Mouse (Mus musculus): ENCODE measurements around the gene Panx1.

Gene Panx1

DNA sequence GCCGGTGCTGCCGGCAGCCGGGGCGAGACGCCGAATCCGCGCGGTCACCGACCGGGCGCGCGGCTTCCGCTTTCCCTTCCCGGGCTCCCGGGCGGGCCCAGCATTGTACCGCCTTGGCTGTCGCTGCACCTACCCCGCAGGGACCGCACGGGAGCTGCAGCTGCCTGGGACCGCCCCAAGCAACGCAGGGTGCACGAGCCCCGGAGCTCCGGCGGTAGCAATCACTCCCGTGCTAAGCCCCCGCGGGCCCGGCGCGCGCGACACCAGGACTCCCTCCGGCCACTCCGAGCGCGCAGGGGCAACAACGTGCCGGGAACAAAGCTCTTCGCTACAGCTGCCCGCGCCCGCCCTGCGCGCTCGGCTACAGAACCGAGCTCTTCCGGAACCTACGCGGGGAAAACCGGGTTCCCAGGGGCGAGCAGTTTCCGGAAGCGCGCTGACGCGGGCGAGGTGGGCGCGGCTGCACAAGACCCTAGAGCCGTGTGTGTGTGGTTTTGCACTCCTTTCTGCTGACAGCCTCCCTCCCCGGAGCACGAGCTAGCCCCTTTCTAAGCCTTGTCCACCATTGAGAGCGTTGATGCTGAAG, at the start of gene Panx1:
TSS of gene Panx1 (minus strand) at position 395 of the 586 bp plus-strand sequence.
- DNase-seq (ENCODE audit: low spot score in 2 of 2) = peak; percentile 65 to 76

DNA sequence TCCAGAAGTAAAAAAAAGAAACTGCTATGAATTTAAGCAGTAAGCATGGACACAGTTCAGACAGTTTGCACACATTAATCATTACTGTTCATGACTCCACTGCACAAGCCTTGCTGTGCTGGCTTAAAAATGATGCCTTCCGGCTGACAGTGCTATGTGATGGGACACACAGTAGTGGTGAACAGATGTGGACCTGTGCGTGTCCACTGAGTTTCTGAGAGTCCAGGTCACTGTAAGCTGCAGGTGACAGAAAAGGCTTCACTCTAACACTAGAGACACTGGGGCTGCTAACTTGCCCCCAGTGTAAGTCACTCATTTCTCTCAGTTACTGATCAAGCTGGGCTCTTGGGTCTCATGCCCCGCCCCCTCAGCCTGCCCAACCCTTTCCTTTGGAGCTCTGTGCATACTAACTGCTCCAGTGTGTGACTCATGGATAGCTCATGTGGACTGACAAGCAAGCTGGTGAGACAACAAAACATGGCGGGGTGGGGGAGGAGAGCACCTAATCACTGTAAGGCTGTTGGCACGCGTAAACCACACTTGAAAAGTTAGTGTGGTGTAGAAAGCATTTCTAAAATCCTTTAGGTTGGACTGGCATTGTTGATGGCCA, 23.5 kb upstream of the Panx1 start:
- DNase-seq (ENCODE audit: low spot score in 2 of 2) = no peak

DNA sequence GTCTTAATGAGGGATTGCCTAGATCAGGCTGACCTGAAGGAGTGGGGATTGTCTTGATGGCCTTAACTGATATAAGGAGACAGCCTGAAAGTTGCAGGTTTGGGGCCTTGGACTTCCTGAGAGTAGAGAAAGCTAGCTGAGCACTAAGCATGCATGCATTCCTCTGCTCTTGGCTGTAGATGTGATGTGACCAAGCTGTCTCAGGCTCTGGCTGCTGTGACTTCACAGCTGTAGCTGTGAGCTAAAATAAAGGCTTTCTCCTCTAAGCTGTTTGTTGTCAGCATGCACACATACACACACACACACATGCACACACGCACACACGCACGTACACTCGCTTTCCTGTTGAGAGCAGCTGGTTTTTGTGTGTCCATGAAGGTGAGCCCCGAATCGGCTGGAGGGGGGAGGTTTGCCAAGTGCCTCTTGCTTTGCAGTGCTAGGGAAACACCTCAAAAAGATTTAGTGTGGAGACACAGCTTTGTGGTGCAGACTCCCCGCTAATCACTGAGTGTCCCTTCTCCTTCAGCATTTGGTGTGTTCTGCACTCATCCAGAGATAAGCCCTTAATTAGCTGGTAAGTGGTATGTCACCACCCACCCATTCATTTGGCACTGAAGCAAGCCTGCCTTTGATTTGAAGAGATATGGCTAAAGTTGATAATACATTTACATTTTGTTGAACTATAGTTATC, 22.9 kb upstream of the Panx1 start:
- DNase-seq (ENCODE audit: low spot score in 2 of 2) = no peak

DNA sequence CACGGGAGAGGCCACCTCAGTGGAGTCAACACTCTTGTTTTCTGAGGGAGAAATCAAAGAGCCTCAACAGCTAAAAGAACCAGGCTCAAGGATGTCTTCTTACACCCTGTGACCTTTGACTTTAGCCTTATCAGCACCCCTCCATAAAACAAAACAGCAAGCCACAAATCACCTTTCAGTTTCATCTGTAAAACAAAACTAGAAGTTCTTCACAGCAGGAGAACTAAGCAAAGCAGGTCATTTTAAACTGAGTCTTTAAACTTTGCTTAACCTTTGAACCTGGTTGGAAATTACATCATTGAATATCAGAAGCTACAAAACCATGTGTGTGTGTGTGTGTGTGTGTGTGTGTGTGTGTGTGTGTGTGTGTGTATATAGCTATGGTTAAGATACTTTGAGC, 18.9 kb upstream of the Panx1 start:
- DNase-seq (ENCODE audit: low spot score in 2 of 2) = no peak

DNA sequence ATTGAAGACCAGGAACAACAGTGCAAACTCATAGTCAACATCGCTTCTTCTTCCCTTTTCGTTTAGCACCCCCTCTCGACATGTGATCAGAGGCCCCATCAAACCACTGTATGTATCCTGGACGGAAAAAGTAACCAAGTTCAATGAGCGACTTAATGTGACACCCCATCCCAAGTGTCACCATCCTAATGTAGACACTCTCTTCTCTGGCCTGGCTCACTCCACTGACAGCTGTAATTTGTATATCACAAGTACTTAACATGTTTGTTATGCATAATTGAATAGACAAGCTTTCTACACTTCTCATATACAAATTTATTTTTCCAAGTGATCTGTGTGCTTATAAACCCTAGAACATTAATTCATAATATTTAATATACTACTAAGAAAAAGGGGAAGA, 15.6 kb upstream of the Panx1 start:
- DNase-seq (ENCODE audit: low spot score in 2 of 2) = no peak

DNA sequence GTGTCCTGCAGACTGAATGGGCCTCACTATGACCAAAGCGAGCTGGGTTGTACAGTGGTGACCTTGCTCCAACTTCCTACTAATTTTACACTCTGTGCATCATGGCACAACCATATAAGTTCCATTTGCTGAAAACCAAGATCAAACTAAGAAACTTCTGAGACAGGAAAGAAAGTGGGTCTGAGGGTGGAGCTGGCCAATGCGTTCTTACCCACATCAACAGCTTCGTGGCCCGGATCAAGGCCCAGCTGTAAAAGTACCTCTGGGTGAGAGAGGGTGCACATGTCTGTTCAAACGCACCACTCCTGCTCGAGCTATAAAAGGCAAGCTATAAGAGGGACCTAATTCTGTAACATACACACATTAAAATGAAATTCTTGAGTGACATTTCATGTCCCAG, 14.7 kb upstream of the Panx1 start:
- no peak for DNase-seq (ENCODE audit: low spot score in 2 of 2)

DNA sequence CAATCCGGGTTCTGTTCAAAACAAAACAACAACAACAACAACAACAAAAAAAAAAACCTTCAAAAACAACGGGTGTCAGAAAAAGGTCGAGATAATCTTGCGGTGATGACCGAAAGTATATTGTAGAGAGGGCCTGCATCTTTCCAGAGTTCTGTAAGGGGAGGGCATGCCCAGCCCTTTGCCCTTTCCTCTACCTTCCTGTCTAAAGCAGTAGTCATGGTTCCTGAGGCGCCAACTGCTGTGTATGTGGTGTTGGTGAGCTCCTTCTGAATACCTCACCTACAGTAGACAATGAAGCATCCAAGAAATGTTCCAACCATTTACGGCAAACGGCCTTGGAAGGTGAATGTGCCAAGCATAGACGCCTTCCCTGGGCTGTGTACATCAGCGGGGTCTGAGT, 462 bp upstream of the Panx1 start:
- no peak for DNase-seq (ENCODE audit: low spot score in 2 of 2)

DNA sequence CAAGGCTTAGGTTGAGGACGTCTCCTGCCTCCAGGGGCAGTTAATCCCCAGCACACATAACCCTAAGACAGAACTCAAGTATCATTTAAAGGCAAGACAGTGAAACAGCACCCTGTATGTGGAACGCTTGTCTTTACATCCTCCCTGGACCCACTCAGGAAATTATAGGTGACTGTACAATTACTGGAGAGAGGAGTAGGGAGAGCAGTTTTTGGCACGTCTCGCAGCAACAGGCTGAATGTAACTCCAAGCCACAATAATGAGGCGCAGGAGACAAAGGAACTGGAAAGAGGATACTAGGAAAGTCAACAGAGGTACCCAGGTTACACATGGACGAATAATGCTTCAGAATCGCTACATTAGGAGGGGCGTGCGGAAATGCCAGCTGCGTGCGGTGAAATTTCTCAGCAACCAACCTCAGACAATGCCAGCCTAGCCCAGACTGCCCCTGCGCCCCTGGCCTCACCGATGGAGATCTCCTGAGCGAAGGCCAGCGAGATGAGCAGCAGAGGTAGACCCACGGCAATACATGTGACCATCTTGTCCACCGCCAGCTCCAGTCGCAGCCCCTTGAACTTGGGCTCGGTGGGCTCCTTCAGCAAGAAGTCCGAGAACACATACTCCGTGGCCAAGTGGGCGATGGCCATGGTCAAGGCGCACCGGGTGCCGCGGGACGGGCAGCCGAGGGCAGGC, 741 bp downstream of the Panx1 start:
- no peak for DNase-seq (ENCODE audit: low spot score in 2 of 2)

DNA sequence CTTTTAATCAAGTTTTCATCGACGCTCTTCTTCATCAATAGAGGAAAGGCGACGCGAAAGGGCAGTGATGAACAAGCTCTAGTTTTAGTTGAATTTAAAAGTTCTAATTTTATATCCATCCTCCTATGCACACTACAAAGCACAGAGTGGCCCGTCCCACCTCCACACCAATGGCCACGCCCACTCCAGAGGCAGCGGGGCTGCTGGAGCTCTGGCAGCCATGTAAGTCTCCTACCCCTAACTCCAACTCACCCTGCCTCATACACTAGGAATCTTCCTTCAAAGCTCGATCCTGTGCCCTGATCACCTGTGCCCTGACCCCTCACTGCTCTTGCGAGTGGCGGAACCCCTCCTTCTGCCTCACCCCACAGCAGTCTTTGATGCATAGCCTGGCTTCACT, 3.7 kb downstream of the Panx1 start:
- no peak for DNase-seq (ENCODE audit: low spot score in 2 of 2)

DNA sequence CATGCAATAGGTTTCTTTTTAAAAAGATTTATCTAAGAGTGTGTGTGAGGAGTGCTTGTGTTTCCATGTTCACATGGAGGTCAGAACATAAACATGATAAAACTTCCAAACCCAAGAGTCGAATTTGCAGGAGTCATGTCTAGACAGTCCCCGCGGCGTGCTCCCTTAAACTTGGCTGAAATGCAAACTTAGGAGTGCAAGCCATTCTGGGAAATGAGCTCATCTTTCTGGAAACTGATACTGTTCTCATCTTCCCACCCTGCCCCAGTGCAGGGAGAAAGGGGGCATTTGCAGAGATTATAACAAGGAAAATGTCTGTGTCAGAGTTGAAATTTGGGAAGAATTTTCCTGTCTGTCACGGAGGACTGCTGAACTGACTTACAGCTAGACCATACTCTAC, 5.4 kb downstream of the Panx1 start:
- no peak for DNase-seq (ENCODE audit: low spot score in 2 of 2)

DNA sequence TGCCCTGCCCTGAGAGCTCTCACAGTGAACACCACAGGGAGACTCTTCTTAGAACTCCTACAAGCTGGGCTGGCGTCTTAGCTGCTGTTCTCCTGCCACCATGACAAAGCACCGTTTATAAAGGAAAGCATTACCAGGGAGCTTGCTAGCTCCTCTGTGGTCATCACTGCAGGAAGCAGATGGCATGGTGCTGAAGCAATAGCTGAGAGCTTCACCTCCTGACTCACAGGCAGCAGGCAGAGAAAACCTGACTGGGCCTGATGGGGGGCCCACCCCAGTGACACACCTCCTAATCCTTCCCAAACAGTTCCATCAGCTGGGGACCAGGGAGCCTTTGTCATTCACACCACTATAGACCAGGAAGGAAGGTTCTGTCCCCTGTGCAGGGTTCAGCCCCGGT, 7.6 kb downstream of the Panx1 start:
- DNase-seq (ENCODE audit: low spot score in 2 of 2) = no peak

DNA sequence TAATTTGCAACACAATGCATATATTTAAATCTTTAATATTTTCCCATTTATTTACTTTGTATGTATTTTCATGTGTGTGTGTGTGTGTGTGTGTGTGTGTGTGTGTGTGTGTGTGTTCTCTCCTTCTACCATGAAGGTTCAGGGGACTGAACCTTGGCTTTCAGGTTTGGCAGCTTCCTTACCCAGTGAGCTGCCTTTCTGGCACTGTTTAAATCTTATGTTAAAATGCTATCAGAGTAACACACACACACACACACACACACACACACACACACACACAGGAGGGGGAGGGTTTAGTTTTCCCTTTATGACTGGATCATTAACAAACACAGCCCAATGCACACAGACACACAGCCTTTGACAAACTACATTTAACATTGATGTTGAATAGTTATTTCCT, 8.0 kb downstream of the Panx1 start:
- DNase-seq (ENCODE audit: low spot score in 2 of 2) = no peak

DNA sequence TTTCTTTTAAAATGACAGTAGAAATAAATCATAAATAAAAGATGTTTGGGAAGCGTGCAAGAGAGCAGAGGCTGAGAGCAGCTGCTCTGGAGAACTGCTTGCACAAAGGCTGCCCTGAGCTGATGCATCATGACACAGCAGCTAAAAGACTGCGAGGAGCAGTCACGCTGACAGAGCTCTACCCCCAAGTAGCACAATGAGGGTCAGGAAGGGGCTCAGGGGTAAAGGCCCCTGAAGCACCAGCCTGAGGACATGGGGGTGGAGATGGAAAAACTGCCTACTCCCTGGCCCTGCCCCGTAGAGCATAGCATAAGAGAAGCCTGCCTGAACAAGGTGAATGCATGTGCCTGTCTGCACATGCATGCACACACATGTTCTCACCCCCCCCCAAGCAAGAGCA, 8.5 kb downstream of the Panx1 start:
- no peak for DNase-seq (ENCODE audit: low spot score in 2 of 2)

DNA sequence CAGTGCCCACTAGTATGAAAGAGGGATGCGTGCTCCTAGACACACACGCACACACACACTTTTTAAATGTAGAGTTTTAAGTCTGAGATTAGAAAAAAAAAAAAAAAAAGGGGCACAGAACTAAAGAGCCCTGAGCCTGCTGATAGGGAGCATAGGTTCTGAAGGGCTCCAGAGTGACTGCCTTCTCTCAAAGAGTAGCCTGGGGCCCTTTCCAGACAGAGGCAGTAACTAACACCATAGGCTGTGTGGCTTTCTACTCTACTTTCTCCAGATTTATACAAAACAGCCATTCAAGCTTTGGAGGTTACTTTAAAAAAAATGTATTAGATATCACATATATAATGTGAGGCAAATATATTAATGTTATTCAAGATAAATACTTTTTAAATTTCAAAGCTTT, 8.9 kb downstream of the Panx1 start:
- DNase-seq (ENCODE audit: low spot score in 2 of 2) = no peak

DNA sequence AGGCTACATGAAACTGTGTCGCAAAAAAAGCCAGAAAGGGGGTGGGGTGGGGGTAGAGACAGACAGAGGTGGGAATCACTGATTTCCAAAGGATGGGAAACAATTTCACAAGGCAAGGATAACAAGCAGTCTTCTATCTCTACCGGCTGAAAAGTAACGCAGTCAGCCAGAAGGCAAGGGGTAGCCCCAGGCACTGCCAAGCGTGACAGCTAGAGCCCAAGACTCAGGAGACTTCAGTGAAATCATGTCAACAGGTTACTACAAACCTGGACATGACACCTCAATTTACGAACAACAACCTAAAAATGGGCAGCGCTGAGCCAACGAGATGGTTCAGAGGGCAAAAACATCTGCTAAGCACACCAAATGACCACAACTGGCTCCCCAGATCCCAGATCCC, 9.3 kb downstream of the Panx1 start:
- no peak for DNase-seq (ENCODE audit: low spot score in 2 of 2)

DNA sequence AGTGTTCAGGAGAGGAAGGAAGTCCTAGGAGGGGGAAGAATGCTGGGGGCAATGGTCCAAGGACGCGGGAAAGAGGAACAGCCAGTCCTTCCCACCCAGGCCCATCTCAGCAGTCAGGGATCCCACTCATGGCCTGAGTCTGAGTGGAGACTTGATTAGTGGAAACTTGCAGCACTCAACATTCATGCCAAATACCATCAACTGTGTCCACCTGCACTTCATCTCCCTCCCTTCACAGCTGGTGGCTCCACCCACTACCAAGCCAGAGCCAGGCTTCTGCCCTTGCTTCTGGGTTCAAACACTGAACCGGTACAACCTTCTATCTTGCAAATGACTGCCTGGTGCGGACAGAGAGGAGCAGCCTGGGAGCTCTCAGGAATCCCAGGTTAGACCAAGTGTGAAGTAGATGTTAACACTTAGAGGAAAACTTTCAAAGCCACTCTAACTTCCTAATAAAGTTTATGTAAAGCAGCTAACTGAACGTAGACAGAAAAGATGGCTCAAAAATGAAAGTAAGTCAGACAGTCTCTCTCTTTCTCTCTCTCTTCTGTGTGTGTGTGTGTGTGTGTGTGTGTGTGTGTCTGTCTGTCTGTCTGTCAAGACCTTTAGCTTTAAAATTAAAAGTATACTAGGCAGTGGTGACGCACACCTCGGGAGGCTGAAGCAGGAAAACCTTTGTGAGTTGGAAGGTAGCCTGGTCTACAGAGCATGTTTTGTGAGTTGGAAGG, 10.6 kb downstream of the Panx1 start:
- DNase-seq (ENCODE audit: low spot score in 2 of 2) = no peak

DNA sequence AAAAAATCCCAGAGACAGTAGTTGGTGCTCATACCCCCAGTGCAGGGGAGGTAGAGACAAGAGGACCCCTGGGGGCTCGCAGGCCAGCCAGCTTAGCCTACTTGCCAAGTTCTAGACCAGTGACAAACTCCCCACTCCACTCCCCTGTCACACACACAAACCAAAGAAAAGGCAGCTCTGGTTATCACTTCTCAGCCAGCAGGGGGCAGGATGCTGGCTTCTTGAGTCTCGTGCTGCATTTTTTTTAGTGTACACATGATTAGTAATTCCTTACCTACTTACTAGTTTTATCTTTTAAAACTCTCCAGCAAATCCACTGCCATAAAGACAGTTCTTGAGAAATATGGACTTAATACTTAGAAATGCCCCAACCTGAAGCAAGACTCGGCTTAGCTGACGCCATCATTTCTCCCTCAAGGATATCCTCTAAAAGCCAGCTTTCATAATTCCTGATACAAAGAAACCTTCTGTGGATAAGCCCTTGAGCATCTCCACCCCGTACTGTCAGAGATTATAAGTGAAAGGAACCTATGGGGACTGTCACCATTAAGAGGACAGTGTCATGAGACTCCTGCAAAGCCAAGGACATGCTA, 11.6 kb downstream of the Panx1 start:
- DNase-seq (ENCODE audit: low spot score in 2 of 2) = peak in 1 of 2 experiments; percentile 45

DNA sequence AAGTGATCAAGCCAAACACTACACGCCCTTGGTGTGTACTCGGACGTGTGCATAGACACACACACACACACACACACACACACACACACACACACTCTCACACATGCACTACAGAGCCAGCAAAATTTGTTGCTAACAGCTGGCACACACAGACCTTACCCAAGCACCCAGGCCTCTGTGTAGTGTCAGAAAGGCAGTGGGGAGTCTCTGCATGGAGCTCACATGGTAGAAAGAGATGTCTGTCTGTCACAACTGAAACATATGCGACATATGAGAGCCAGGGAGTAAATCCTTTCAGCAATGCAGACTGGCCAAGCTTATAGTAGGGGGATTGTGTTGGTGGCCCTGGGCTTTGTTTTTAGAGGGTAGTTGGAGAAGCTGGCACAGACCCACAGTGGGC, 12.5 kb downstream of the Panx1 start:
- no peak for DNase-seq (ENCODE audit: low spot score in 2 of 2)

DNA sequence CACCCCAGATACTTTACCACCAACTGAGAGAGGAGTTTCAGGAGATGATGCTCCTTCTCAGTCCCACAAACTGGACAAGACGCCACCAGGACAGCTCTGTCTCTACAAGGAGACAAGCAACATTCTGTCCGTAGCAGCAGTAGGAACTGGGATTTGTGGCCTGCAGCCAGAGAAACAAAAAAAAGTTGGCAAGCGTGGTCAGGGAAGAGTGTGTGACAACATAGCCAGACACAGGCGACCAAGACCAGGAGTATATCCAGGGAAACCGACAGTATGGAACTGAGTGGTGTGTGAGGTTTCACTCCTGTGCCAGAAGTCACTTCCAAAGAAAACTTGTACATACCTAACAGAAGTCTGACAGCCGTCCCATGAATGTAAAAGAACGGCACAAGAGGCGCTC, 14.5 kb downstream of the Panx1 start:
- no peak for DNase-seq (ENCODE audit: low spot score in 2 of 2)

DNA sequence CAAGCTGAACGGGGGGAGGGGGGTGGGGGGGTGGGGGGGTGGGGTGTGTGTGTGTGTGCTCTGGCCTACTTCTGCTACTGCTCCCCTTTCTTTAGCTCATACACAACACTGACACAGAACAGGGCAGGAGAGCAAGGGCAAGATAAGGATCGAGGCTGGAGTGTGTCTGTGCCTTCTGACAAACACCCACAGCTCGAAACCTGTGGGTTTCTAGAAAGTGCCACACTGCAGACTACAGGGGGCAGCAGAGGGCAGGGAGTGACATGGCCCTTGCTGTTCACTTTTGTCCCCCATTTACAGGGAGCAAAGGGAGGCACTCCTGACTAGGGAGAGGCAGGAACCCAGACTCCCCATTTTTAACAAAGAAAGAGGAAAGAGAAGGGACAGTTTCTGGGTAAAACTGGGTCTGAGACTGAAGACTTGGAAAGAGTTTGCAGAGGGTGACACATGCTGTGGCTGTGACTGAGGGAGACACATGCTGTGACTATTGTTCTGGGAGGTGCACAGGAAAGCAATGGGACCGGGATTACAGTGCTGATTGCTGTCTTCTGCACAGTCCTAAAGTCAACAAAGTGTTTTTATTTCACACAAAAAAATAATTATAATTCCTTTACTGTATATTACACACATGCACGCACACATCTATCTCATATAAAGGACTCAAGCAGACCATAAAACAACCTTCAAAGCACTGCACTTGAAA, 16.1 kb downstream of the Panx1 start:
- peak in 1 of 2 experiments; percentile 78 for DNase-seq (ENCODE audit: low spot score in 2 of 2)

DNA sequence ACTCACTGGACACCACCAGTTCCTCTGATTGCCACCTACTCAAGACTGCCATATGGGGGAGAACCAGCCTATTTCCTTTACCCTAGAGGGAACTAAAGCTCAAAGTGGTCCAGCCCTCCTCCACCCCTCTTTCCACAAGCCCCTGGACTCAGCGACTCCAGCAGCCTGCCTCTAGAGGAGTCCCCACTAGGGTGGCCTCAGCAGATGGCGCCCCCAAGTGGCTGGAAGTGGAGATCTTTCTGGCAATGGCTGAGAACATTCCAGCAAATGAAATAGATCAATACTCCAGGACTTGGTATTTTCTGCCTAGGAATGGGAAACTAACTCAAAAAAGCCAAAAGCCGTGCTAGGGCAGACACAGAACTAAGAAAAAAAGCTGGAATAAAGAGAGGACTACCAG, 17.6 kb downstream of the Panx1 start:
- peak in 1 of 2 experiments; percentile 47 for DNase-seq (ENCODE audit: low spot score in 2 of 2)
